Comparison of ENCODE assay signal across 10 mouse cellular contexts in genomic region chr17:74994582-74994893, GRCm38 (mm10). TPM values are rescaled to one million over a fixed set of nuclear protein-coding genes. Genes with fewer than 3 reads are reported as not detected.
DNase-seq lines count a peak whose midpoint lies in the region; ATAC-seq lines count a peak whose summit lies in the region.
"Had no signal": no experiment of that assay in that cellular context is flagged by ENCODE, and none has a peak within 500 bp of the region (broad histone marks: within the 10 kb centered on the region; RNA-seq: fewer than 3 reads in every experiment).

No protein-coding gene starts in this region.

- peak overlapping the region; percentile 78 for H3K4me2 ChIP-seq in heart, embryonic 16.5 days (ENCODE audit: low read depth, low read length)
- peak overlapping the region; percentile 41 for H3K4me2 ChIP-seq in liver, embryonic 16.5 days (ENCODE audit: low read depth, low read length)

- whole genome bisulfite sequencing in heart, embryonic 16.5 days: 5% methylated on average over 4 of the region's 4 CpGs
- 13% methylated on average over 4 of the region's 4 CpGs for WGBS in liver, embryonic 16.5 days (ENCODE audit: insufficient replicate concordance)

- peak overlapping the region; percentile 72 for H3K9ac ChIP-seq in heart, embryonic 16.5 days (ENCODE audit: low read length)
- H3K9ac ChIP-seq in liver, embryonic 16.5 days (ENCODE audit: low read depth, low read length): no peak overlapping the region

- peak overlapping the region; percentile 88 for H3K27ac ChIP-seq in heart, embryonic 16.5 days (ENCODE audit: low read length)
- no peak overlapping the region for H3K27ac ChIP-seq in liver, embryonic 16.5 days (ENCODE audit: low read length)

- peak overlapping the region; percentile 53 for H3K4me3 ChIP-seq in heart, embryonic 16.5 days (ENCODE audit: low read length)
- peak overlapping the region; percentile 24; the same call in 1 of the 2 replicates for H3K4me3 ChIP-seq in liver, embryonic 16.5 days (ENCODE audit: low read depth, low read length)

- peak; percentile 89 for ATAC-seq in heart, embryonic 16.5 days (replicated peaks; ENCODE audit: extremely low read depth, insufficient read depth, low FRiP score)
- ATAC-seq in liver, embryonic 16.5 days (ENCODE audit: low read depth): no peak
- ATAC-seq: Patski had no signal

- intact Hi-C loops in left cerebral cortex, postnatal 4 days (cut with DNase I): no loop called here

- DNase-seq in testis, postnatal 10 days (ENCODE audit: low spot score): peak; percentile 24
- no peak for DNase-seq in testis, postnatal 14 days (ENCODE audit: low spot score)
- no peak for DNase-seq in left cerebral cortex, adult 18-20 months (ENCODE audit: low spot score in 2 of 2)
- DNase-seq in frontal cortex, postnatal 36 days (ENCODE audit: low spot score in 2 of 2): no peak
- no peak for DNase-seq in ovary, adult 18-20 months (ENCODE audit: low spot score)
- DNase-seq in left cerebral cortex, postnatal 4 days: no peak
- DNase-seq: gastrocnemius, postnatal 36 days had no signal

- peaks cover 5% of the 10 kb centered on the region for H3K9me3 ChIP-seq in heart, embryonic 16.5 days (replicated peaks; ENCODE audit: control insufficient read depth, low read length)
- H3K9me3 ChIP-seq in liver, embryonic 16.5 days (replicated peaks; ENCODE audit: control insufficient read depth, low read length): peaks cover 2% of the 10 kb centered on the region; the same call in 1 of the 2 replicates

- H3K4me1 ChIP-seq in heart, embryonic 16.5 days (ENCODE audit: control insufficient read depth, insufficient read depth, low read length): peaks cover 18% of the 10 kb centered on the region
- peaks cover 2% of the 10 kb centered on the region; the same call in 1 of the 2 replicates for H3K4me1 ChIP-seq in liver, embryonic 16.5 days (ENCODE audit: control insufficient read depth, low read depth, low read length)

- H3K27me3 ChIP-seq in heart, embryonic 16.5 days (ENCODE audit: control insufficient read depth, insufficient read depth, low read length): no peaks in the 10 kb centered on the region
- H3K27me3 ChIP-seq in liver, embryonic 16.5 days (ENCODE audit: control insufficient read depth, insufficient read depth, low read depth, low read length): no peaks in the 10 kb centered on the region

- H3K36me3 ChIP-seq in heart, embryonic 16.5 days (ENCODE audit: control insufficient read depth, insufficient read depth): no peaks in the 10 kb centered on the region
- no peaks in the 10 kb centered on the region for H3K36me3 ChIP-seq in liver, embryonic 16.5 days (ENCODE audit: control insufficient read depth, insufficient read depth)

RNA-seq across cellular contexts. Expression of gene Ltbp1, which starts 10.8 kb away (rescaled TPM):
- 15.6 and 19.7 TPM in 2 replicates for polyA plus RNA-seq in heart, embryonic 16.5 days (2015; fragmentation: Nextera tagmentation; extraction: Ambion mirVana)
- polyA plus RNA-seq in liver, embryonic 16.5 days (2015; fragmentation: Nextera tagmentation; extraction: Ambion mirVana): 2.0 and 2.1 TPM in 2 replicates
- total RNA-seq in left cerebral cortex, adult 18-20 months (2021): 1 to 10 TPM; 7.2 to 7.8 TPM
- 1 to 10 TPM; 3.1 to 3.3 TPM for total RNA-seq in left cerebral cortex, postnatal 4 days (2021)
